Mouse (Mus musculus) monocyte, adult 59 days (primary cell): ENCODE measurements around the gene Cdk4. TPM values are rescaled to one million over a fixed set of nuclear protein-coding genes. Genes with fewer than 3 reads are reported as not detected.

Source experiments
- total RNA-seq, 2 experiments: library from RNA; stranded (reverse); gene quantifications; one replicate each; pipeline ENCODE4 v1.2.4; 2023

Gene Cdk4
- 10 to 100 TPM; 74.8 to 91.0 TPM for total RNA-seq

DNA sequence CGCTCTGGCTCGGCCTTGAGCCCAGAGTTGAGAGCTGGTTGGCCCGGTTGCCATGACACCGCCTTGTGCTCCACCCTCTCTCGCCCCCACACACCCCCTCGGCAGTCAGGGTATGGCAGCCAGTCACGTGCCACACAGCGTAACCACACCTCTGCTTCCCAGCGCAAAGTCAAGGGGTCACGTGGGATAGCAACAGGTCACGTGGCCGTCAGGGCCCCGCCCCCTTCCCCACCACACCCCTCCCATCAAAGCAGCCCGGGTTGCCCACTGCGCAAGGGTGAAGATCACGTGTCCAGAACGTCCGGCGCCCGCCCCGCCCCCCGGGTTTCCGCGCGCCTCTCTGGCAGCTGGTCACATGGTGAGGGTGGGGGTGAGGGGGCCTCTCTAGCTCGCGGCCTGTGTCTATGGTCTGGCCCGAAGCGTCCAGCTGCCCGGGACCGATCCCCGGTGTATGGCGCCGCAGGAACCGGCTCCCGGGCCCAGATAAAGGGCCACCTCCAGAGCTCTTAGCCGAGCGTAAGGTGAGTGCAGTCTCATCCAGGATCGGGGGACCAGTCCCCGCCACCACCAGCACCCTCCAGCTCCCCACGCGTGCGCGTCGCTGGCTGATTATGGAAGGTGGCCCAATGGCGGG is at the start of gene Cdk4:
Gene Cdk4 (plus strand): TSS at position 296 of the 634 bp plus-strand sequence.

DNA sequence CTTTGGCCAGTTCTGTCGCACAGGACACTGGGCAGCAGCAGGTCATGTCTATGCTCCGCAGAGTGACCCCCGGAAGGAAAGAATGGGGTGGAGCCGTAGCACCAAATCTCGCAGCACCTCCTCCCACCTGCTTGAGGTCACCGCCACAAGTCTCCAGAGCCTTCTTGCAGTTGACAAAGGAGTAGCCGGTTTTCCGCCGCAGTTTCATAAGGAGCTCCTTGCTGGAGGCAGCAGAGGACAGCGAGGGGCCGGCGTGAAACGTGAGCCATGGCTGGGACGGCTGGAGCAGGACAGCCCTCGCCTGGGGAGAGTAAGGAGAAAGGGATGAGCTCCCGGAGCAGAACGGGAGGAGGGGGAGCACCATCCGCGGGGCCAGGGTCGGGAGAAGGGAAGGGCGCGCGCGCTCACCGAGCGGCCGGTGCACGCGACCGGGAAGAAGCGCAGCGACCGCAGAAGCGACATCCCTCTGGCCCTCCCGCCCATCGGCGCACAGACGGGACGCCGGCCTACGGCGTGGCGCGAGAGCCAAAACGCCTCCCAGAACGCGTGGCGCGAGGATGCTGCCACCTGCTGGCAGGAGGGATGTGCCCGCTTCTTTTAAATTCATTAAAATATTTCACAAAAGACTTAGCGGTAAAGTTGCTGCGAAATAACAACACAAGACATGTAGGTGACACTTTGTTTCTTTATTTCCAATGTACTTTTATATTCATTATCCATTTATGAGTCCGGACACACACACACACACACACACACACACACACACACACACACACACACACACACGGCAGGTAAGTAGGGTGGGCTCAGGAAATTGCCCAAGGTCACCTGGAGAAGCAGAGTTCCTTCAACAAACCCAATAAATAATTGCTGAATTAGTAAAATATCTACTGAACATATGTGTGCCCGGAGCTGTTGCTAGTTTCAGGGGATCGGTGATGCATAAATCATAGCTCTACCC is 32.7 kb upstream of the Cdk4 start, which contains the start of gene Tsfm:
Gene Tsfm (minus strand): TSS at position 505 of the 961 bp plus-strand sequence.

GRCm38 (mm10) chr10:127041274-127041766 is 22.0 kb upstream of the Cdk4 start, which contains the start of the genes Mettl1 and Eef1akmt3:
Gene Mettl1 (plus strand): TSS chr10:127041414.
Gene Eef1akmt3 (minus strand): TSS chr10:127041513.

DNA sequence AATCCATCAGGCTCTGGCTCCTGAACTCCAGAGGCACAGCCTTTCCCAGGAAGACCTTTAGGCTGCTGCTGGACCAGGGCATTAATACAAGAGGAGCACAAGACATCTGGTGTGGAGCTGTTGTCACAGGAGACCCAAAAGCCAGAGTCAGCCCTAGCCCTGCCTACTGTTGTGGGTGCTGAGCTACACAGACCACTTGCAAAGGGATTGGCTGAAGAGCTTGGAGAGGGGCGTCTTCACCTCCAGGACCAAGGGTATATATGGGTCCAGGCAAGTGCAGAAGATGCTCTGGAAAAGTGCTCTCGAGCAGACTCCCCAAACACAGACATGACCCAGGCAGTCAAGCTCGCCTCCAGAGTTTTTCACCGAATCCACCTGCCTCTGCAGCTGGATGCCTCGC is 15.4 kb upstream of the Cdk4 start, which contains the start of gene Cyp27b1:
Gene Cyp27b1 (plus strand): TSS at position 297 of the 400 bp plus-strand sequence.

GRCm38 (mm10) chr10:127059968-127060916 is 3.1 kb upstream of the Cdk4 start, which contains the start of gene March9:
Gene March9 (minus strand): TSS chr10:127060184.

DNA sequence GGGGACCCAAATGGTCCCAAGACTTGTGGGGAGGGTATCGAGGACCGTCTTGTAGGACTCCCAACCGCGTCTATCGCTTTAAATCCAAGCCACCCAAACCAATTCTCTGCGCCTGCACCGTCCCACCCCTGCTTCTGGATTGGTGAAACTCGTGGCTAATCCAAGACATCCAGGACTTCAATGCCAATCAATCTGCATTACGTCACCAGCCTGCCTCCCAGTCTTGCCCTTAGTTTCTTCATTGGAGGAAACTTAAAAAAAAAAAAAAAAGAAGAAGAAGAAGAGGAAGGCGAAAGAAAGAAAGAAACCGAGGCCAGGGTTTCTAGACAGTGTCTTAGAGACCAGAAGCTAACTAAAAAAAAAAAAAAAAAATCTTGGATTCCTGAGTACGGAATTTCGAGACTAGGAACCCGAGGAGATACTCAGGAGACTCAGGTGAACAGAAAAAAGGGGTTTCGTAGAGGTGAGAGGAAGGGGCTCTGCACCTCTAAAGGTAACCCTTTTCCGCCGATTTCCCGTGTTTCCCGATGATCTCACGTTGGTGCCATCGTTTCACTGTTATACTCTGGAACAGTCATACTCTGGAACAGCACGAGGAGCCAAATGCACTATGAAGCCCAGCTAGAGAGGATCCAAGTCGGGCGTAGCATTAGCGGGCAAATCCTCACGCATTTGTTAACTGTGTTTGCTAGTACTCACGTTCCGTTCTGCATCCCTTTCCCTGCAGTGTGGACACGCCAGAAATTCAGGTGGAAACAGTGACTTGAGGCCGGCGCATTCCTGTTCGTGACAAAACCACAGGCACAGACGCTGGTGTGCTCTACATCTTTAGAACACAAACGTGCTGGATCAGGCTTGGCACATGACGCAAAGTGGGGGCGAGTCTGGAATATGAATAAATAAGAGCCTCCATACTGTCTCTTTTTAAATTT is 7.1 kb downstream of the Cdk4 start, which contains the start of gene Tspan31:
Gene Tspan31 (minus strand): TSS at position 75 of the 932 bp plus-strand sequence.

GRCm38 (mm10) chr10:127075080-127075479 is 11.7 kb downstream of the Cdk4 start, which contains the start of gene Agap2:
Gene Agap2 (plus strand): TSS chr10:127075284.

Other genes starting within 250 kb of the Cdk4 start
- 1 to 10 TPM; 4.3 to 5.2 TPM for gene Atp23, start 162.2 kb upstream of the Cdk4 start, total RNA-seq
- 100 to 1,000 TPM; 124 to 130 TPM for gene Ctdsp2, start 84.8 kb upstream of the Cdk4 start, total RNA-seq
- gene Avil, start 62.8 kb upstream of the Cdk4 start, total RNA-seq = under 1 TPM; 0.16 to 0.30 TPM
- 10 to 100 TPM; 12.8 to 15.0 TPM for gene Tsfm, start 32.7 kb upstream of the Cdk4 start, total RNA-seq
- 1 to 10 TPM; 4.2 to 7.2 TPM for gene Mettl1, start 22.1 kb upstream of the Cdk4 start, total RNA-seq
- under 1 TPM in 1 of 2 experiments, not detected in 1; 0.30 TPM for gene Eef1akmt3, start 22.0 kb upstream of the Cdk4 start, total RNA-seq
- not detected for gene Cyp27b1, start 15.3 kb upstream of the Cdk4 start, total RNA-seq
- gene March9, start 3.4 kb upstream of the Cdk4 start, total RNA-seq = under 1 TPM in 1 of 2 experiments, not detected in 1; 0.15 TPM
- gene Tspan31, start 6.7 kb downstream of the Cdk4 start, total RNA-seq = 10 to 100 TPM; 66.0 to 66.3 TPM
- 10 to 100 TPM; 32.9 to 33.7 TPM for gene Agap2, start 11.8 kb downstream of the Cdk4 start, total RNA-seq
- 100 to 1,000 TPM; 136 to 140 TPM for gene Os9, start 57.6 kb downstream of the Cdk4 start, total RNA-seq
- gene B4galnt1, start 101.7 kb downstream of the Cdk4 start, total RNA-seq = 100 to 1,000 TPM; 257 to 262 TPM
- gene Slc26a10, start 117.1 kb downstream of the Cdk4 start, total RNA-seq = not detected
- under 1 TPM in 1 of 2 experiments, not detected in 1; 0.55 TPM for gene Arhgef25, start 126.5 kb downstream of the Cdk4 start, total RNA-seq
- gene Dtx3, start 132.2 kb downstream of the Cdk4 start, total RNA-seq = 10 to 100 TPM; 24.6 to 28.6 TPM
- gene Pip4k2c, start 148.1 kb downstream of the Cdk4 start, total RNA-seq = 10 to 100 TPM; 20.6 to 21.1 TPM
- gene Kif5a, start 199.8 kb downstream of the Cdk4 start, total RNA-seq = 1 to 10 TPM; 2.4 to 3.3 TPM
- gene Dctn2, start 202.8 kb downstream of the Cdk4 start, total RNA-seq = 100 to 1,000 TPM; 111 to 113 TPM
- gene Mbd6, start 225.5 kb downstream of the Cdk4 start, total RNA-seq = 100 to 1,000 TPM; 116 to 118 TPM
- gene Mars, start 248.3 kb downstream of the Cdk4 start, total RNA-seq = 10 to 100 TPM; 37.6 to 42.2 TPM